Mouse (Mus musculus) adrenal gland, adult 18-20 months (tissue): ENCODE results near the gene Rnaseh2a. TPM values are rescaled to one million over a fixed set of nuclear protein-coding genes. Genes with fewer than 3 reads are reported as not detected.

Experiments
- DNase-seq, 2 experiments: peaks; one replicate each; pipeline ENCODE4 v3.0.0; 2021 to 2022; ENCODE audit warnings: low spot score in 2 of 2
- total RNA-seq, 2 experiments: library from RNA; stranded (reverse); gene quantifications; 1 replicate in 1 of 2; 2 replicates in 1 of 2; pipeline ENCODE4 v1.2.3; 2021

The Rnaseh2a gene
- total RNA-seq, 2 experiments from 2014 or later: 80.9 to 131 TPM

GRCm38 (mm10) chr8:84985049-84985683, 15.6 kb upstream of the Rnaseh2a start:
- no peak for DNase-seq

DNA sequence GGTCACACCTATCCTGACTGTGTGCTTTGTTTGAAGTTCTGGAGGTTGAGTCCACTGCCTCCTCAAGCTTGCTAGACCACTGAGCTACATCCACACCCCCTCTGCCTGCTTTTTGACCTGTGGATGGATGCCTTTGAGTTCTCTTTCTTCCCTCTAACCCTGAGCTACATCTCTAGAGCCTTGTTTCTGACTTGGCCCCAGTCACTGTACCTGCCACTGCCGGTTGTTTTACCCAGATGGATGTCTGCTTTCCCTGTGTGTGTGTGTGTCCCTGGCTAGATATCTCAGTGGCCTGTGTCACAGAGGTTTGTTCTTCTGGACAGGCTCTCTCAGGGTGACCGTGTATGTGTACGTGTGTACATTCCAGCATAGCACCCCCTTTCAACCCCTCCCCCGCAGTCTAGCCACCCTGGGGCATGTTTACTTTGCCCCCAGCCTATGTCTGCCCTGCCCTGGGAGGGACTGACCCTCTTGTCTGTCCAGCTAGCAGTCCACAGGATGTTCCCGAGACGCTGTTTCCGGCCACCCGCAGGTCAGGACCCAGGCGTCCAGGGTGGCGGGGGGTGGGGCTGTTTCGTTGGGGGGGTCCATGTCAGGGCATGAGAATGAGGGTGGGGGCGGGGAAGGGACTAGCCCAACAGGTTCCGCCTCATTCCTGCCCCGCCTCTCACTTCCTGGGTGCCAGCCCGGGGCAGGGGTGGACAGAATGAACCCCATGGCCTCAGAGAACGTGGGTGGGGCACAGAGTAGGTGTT, 14.9 kb upstream of the Rnaseh2a start:
- peak in 1 of 2 experiments; percentile 48 for DNase-seq

DNA sequence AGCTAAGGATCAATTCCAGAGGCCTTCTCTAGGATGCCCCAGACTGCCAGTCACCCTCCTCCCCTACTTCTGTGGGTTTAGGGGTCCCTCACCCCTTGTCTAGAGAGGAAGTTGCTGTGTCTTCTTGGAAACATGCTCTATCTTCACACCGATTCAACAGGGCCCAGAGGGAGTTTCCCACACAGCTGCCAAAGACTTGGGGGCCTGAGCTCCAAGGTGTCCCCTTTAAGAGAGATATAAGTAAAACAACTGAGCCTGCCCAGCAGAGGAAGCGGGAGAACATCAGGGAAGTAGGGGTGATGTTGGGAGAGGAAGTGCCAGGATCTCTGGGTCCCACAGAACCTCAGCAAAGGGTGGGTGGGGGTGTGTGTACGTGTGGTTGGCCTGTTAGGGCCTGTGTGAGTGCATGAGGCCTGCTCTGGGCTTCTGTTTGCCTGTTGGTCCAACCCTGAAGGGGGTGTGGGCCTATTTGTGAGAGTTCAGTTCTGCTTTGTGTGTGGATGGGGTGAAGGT, 13.0 kb upstream of the Rnaseh2a start:
- DNase-seq: no peak

- no peak for DNase-seq
Measured at GRCm38 (mm10) chr8:84981644-84982498, 12.3 kb upstream of the Rnaseh2a start.

GRCm38 (mm10) chr8:84980622-84981358, 11.2 kb upstream of the Rnaseh2a start:
- DNase-seq: peak; percentile 77 to 78

- DNase-seq: peak; percentile 84 to 87
Measured at GRCm38 (mm10) chr8:84979599-84980421, 10.2 kb upstream of the Rnaseh2a start.

- peak; percentile 99 for DNase-seq
Measured at GRCm38 (mm10) chr8:84978248-84978940, 8.8 kb upstream of the Rnaseh2a start, which contains the start of gene Junb. TSS of gene Junb (minus strand) at chr8:84978718.

- peak; percentile 64 to 71 for DNase-seq
Measured at GRCm38 (mm10) chr8:84977435-84978247, 8.1 kb upstream of the Rnaseh2a start.

DNA sequence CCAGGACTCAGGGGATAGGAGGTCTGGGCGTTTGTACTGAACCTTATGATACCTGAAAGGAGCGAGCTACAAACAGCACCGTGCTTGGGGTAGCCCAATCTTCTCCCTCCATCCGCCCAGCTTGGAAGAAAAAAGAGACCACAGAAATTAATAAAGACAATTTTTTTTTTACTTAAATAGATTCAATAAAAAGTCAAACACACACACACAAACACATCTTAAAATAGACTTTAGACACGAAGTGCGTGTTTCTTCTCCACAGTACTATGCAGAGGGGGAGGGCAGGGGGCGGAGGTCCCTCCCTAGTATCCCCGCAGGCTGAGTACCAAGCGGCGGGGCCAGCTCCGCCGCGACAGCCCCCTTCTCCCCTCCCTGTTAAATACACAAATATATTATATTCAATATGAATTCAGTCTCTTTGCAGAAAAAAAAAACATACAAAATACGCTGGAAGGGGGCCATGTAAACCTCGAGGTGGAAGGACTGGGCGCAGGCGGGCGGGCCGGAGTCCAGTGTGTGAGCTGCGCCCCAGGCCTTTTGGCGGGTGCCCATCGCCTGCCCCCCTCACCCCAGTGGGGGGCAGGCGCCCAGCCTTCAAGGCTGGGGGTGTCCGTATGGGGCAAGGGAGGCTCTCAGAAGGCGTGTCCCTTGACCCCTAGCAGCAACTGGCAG, 7.3 kb upstream of the Rnaseh2a start:
- DNase-seq: no peak

- DNase-seq: peak; percentile 96 to 99
Measured at GRCm38 (mm10) chr8:84976031-84976762, 6.6 kb upstream of the Rnaseh2a start.

DNA sequence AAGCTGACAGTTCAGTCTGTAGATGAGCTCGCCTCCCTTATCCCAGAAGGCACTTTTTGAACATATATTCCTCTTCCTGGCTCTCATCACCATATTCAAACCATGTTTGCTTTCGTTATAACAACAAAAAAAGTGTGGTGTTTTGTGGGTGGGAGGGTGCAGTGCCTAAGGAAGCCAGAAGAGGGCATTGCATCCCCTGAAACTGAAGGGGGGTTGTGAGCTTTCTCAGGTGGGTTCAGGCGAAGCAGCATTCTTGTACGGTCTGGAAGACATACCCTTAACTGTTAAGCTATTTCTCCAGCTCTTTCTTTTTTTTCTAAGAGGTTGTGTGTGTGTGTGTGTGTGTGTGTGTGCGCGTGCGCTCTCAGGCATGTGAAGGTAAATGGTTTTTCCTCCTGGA, 5.9 kb upstream of the Rnaseh2a start:
- DNase-seq: peak in 1 of 2 experiments; percentile 72

GRCm38 (mm10) chr8:84974543-84975142, 5.1 kb upstream of the Rnaseh2a start:
- no peak for DNase-seq

- peak; percentile 45 to 69 for DNase-seq
Measured at GRCm38 (mm10) chr8:84973803-84974542, 4.4 kb upstream of the Rnaseh2a start.

- no peak for DNase-seq
Measured at GRCm38 (mm10) chr8:84973079-84973478, 3.5 kb upstream of the Rnaseh2a start.

DNA sequence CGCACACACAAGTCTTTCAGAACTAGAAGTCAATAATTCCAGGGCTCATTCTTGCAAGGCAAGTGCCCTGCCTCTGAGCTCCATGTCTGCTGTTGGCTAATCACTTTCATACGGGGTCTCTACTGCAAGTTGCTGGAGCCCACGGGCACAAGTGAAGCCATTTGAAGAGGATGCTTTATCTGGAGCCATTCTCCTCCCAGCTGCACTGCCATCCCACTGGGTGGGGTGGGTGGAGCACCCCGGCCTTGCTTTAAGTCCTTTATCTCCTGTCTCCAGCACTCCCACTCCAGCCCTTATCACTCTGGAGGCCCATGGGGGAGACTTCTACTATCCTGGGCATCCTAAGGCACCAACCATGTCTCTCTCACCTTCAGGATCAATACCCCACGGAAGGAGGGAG, 1.3 kb upstream of the Rnaseh2a start:
- no peak for DNase-seq
